In the genomic region with DNA sequence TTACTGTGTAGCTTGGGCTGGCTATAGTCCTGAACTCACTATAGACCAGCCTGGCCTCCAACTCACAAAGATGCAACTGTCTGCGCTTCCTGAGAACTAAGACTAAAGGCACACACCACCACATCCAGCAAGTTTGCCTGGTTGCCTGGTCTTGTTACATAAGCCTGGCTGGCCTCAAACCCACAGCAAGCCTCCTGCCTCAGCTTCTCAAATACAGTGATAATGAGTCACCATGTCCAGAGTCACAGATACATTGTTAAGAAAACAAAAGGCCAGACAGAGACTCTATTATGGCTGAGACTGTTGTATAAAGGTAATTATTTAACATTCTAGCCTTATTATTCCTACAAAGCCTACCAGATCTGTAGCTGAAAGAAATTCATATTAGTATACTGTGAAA, we compare ENCODE assay signal across 26 mouse cellular contexts.
"Had no signal": no experiment of that assay in that cellular context is flagged by ENCODE, and none has a peak within 500 bp of the region (broad histone marks: within the 10 kb centered on the region; RNA-seq: fewer than 3 reads in every experiment).

No protein-coding gene starts in this region.

- H3K27me3 ChIP-seq: heart, embryonic 12.5 days; hindbrain, embryonic 12.5 days; intestine, embryonic 15.5 days; limb, embryonic 13.5 days; limb, embryonic 15.5 days; liver, embryonic 12.5 days had no signal

- H3K4me1 ChIP-seq: hindbrain, embryonic 10.5 days; hindbrain, embryonic 12.5 days; intestine, embryonic 15.5 days; liver, embryonic 12.5 days had no signal

- ATAC-seq: hindbrain, embryonic 16.5 days; inflammation-experienced regulatory T-cells, adult 6 months; intestine, embryonic 15.5 days; intestine, postnatal 0 days; liver, embryonic 12.5 days had no signal

- H3K4me2 ChIP-seq: heart, embryonic 12.5 days; hindbrain, embryonic 12.5 days; hindbrain, embryonic 14.5 days; intestine, embryonic 15.5 days; limb, embryonic 13.5 days; limb, embryonic 15.5 days; liver, embryonic 12.5 days had no signal

- H3K27ac ChIP-seq: gastrocnemius, adult 2 months; heart, embryonic 10.5 days; hindbrain, embryonic 10.5 days; hindbrain, embryonic 12.5 days; hindbrain, embryonic 14.5 days; intestine, embryonic 15.5 days; layer of hippocampus, adult 2 months; left cerebral cortex, adult 2 months; limb, embryonic 13.5 days; limb, embryonic 15.5 days; liver, embryonic 12.5 days had no signal

- H3K4me3 ChIP-seq: gastrocnemius, adult 2 months; heart, embryonic 10.5 days; heart, embryonic 12.5 days; hindbrain, embryonic 10.5 days; hindbrain, embryonic 12.5 days; intestine, embryonic 15.5 days; layer of hippocampus, adult 2 months; left cerebral cortex, adult 2 months; limb, embryonic 13.5 days; limb, embryonic 15.5 days; liver, embryonic 12.5 days had no signal

- H3K9ac ChIP-seq: heart, embryonic 12.5 days; hindbrain, embryonic 12.5 days; hindbrain, embryonic 14.5 days; intestine, embryonic 15.5 days; limb, embryonic 13.5 days; limb, embryonic 15.5 days; liver, embryonic 12.5 days had no signal

- DNase-seq: gastrocnemius, adult 2 months; gastrocnemius, postnatal 10 days; gastrocnemius, postnatal 25 days; heart, adult 18-20 months; heart, postnatal 10 days; heart, postnatal 4 days; kidney, adult 18-20 months; kidney, adult 8-10 months; kidney, postnatal 10 days; kidney, postnatal 25 days; kidney, postnatal 4 days; left cerebral cortex, postnatal 4 days had no signal

- H3K9me3 ChIP-seq: heart, embryonic 10.5 days; heart, embryonic 12.5 days; hindbrain, embryonic 10.5 days; hindbrain, embryonic 12.5 days; intestine, embryonic 15.5 days; limb, embryonic 13.5 days; limb, embryonic 15.5 days; liver, embryonic 12.5 days had no signal
